Mouse (Mus musculus): ENCODE results near the gene Mcl1. TPM values are rescaled to one million over a fixed set of nuclear protein-coding genes. Genes with fewer than 3 reads are reported as not detected.

Mcl1 gene
- total and polyA plus RNA-seq, 3 experiments = 39.1 to 139 (median 134) TPM

- Histone ChIP-seq H3K27me3 (ENCODE audit: control insufficient read depth, insufficient read depth, low read length) (no peaks in the 10 kb centered on the region), H3K27ac (peak overlapping the region; percentile 89), H3K4me1 (ENCODE audit: control insufficient read depth, insufficient read depth, low read length) (peaks cover 36% of the 10 kb centered on the region), H3K36me3 (ENCODE audit: control insufficient read depth, insufficient read depth, low read length) (peaks cover 12% of the 10 kb centered on the region; the same call in 1 of the 2 replicates), H3K4me3 (no peak overlapping the region), H3K79me2 (replicated peaks; ENCODE audit: control insufficient read depth, insufficient read depth, low read length) (no peaks in the 10 kb centered on the region), H3K9ac (ENCODE audit: low read depth, low read length) (peak overlapping the region; percentile 14; the same call in 1 of the 2 replicates)
- 70% methylated on average over 3 of the region's 3 CpGs for WGBS
- TF ChIP-seq POLR2A (IDR thresholded peaks at IDR 0.05; ENCODE audit: insufficient read depth, low read depth, low read length) = no peak
- intact Hi-C loops (cut with DNase I) = loop anchor here (2.0 kb wide), 1 partner anchor 21 kb away; no protein-coding TSS in a partner anchor
- DNase-seq = peak in 1 of 2 experiments; percentile 28
These were observed 37.2 kb downstream of the Mcl1 start for GRCm38 (mm10) chr3:95695796-95696195.

GRCm38 (mm10) chr3:95696360-95696759 lies 37.8 kb downstream of the Mcl1 start:
- no peaks in the 10 kb centered on the region for H3K79me2 ChIP-seq (replicated peaks; ENCODE audit: control insufficient read depth, insufficient read depth, low read length)
- intact Hi-C loops (cut with DNase I) = no loop called here
- H3K27me3 ChIP-seq (ENCODE audit: control insufficient read depth, insufficient read depth, low read length) = no peaks in the 10 kb centered on the region
- H3K4me3 ChIP-seq = no peak overlapping the region
- H3K4me1 ChIP-seq (ENCODE audit: control insufficient read depth, insufficient read depth, low read length) = peaks cover 38% of the 10 kb centered on the region
- TF ChIP-seq CTCF (IDR thresholded peaks at IDR 0.05) = no peak
- TF ChIP-seq EP300 (IDR thresholded peaks at IDR 0.05; ENCODE audit: insufficient read depth, low read depth, low read length) = no peak
- no peak for TF ChIP-seq POLR2A (IDR thresholded peaks at IDR 0.05; ENCODE audit: insufficient read depth, low read depth, low read length)
- WGBS = 53% methylated on average over 7 of the region's 7 CpGs
- H3K36me3 ChIP-seq (ENCODE audit: control insufficient read depth, insufficient read depth, low read length) = peaks cover 16% of the 10 kb centered on the region
- peak; percentile 21 to 39 for DNase-seq
- no peak overlapping the region for H3K9ac ChIP-seq (ENCODE audit: low read depth, low read length)
- peak overlapping the region; percentile 89 for H3K27ac ChIP-seq

- no peaks in the 10 kb centered on the region for H3K79me2 ChIP-seq (replicated peaks; ENCODE audit: control insufficient read depth, insufficient read depth, low read length)
- H3K36me3 ChIP-seq (ENCODE audit: control insufficient read depth, insufficient read depth, low read length) = peaks cover 20% of the 10 kb centered on the region
- WGBS = 98% methylated on average over 4 of the region's 4 CpGs
- intact Hi-C loops (cut with DNase I) = no loop called here
- peaks cover 38% of the 10 kb centered on the region for H3K4me1 ChIP-seq (ENCODE audit: control insufficient read depth, insufficient read depth, low read length)
- DNase-seq = no peak
- H3K27ac ChIP-seq = no peak overlapping the region
- TF ChIP-seq POLR2A (IDR thresholded peaks at IDR 0.05; ENCODE audit: insufficient read depth, low read depth, low read length) = no peak
- no peak for TF ChIP-seq CTCF (IDR thresholded peaks at IDR 0.05)
- TF ChIP-seq EP300 (IDR thresholded peaks at IDR 0.05; ENCODE audit: insufficient read depth, low read depth, low read length) = no peak
- H3K9ac ChIP-seq (ENCODE audit: low read depth, low read length) = no peak overlapping the region
- H3K4me3 ChIP-seq = no peak overlapping the region
- no peaks in the 10 kb centered on the region for H3K27me3 ChIP-seq (ENCODE audit: control insufficient read depth, insufficient read depth, low read length)
These were observed 39.7 kb downstream of the Mcl1 start for GRCm38 (mm10) chr3:95698286-95698685.

GRCm38 (mm10) chr3:95700233-95700681 lies 41.7 kb downstream of the Mcl1 start:
- Histone ChIP-seq H3K9ac (ENCODE audit: low read depth, low read length) (no peak overlapping the region), H3K27me3 (ENCODE audit: control insufficient read depth, insufficient read depth, low read length) (no peaks in the 10 kb centered on the region), H3K27ac (peak overlapping the region; percentile 77), H3K36me3 (ENCODE audit: control insufficient read depth, insufficient read depth, low read length) (peaks cover 9% of the 10 kb centered on the region), H3K4me3 (no peak overlapping the region), H3K79me2 (replicated peaks; ENCODE audit: control insufficient read depth, insufficient read depth, low read length) (no peaks in the 10 kb centered on the region), H3K4me1 (ENCODE audit: control insufficient read depth, insufficient read depth, low read length) (peaks cover 23% of the 10 kb centered on the region)
- 34% methylated on average over 6 of the region's 6 CpGs for WGBS
- intact Hi-C loops (cut with DNase I) = loop anchor here (5.0 kb wide), 1 partner anchor 117 kb away; the partner anchor contains the start of gene Rprd2
- DNase-seq = peak; percentile 54 to 57
- TF ChIP-seq CTCF (IDR thresholded peaks at IDR 0.05) (no peak), POLR2A (IDR thresholded peaks at IDR 0.05; ENCODE audit: insufficient read depth, low read depth, low read length) (0 out of 2 replicates have a peak, but pooled peaks have one; percentile 9), EP300 (IDR thresholded peaks at IDR 0.05; ENCODE audit: insufficient read depth, low read depth, low read length) (no peak)

- Histone ChIP-seq H3K27ac (peak overlapping the region; percentile 77), H3K9ac (ENCODE audit: low read depth, low read length) (no peak overlapping the region), H3K27me3 (ENCODE audit: control insufficient read depth, insufficient read depth, low read length) (no peaks in the 10 kb centered on the region), H3K4me3 (no peak overlapping the region), H3K4me1 (ENCODE audit: control insufficient read depth, insufficient read depth, low read length) (peaks cover 16% of the 10 kb centered on the region), H3K36me3 (ENCODE audit: control insufficient read depth, insufficient read depth, low read length) (peaks cover 9% of the 10 kb centered on the region), H3K79me2 (replicated peaks; ENCODE audit: control insufficient read depth, insufficient read depth, low read length) (no peaks in the 10 kb centered on the region)
- DNase-seq = peak in 1 of 2 experiments; percentile 19
- WGBS = 51% methylated on average over 2 of the region's 2 CpGs
- TF ChIP-seq EP300 (IDR thresholded peaks at IDR 0.05; ENCODE audit: insufficient read depth, low read depth, low read length) (no peak), CTCF (IDR thresholded peaks at IDR 0.05) (no peak), POLR2A (IDR thresholded peaks at IDR 0.05; ENCODE audit: insufficient read depth, low read depth, low read length) (no peak)
- intact Hi-C loops (cut with DNase I) = loop anchor here (5.0 kb wide), 1 partner anchor 116 kb away; the partner anchor contains the start of gene Rprd2
These were observed 42.5 kb downstream of the Mcl1 start for GRCm38 (mm10) chr3:95701085-95701484.

GRCm38 (mm10) chr3:95701877-95702540 lies 43.4 kb downstream of the Mcl1 start:
- Histone ChIP-seq H3K9ac (ENCODE audit: low read depth, low read length) (peak overlapping the region; percentile 70), H3K36me3 (ENCODE audit: control insufficient read depth, insufficient read depth, low read length) (peaks cover 9% of the 10 kb centered on the region), H3K4me3 (peak overlapping the region; percentile 45), H3K27ac (peak overlapping the region; percentile 77), H3K4me1 (ENCODE audit: control insufficient read depth, insufficient read depth, low read length) (peaks cover 12% of the 10 kb centered on the region), H3K79me2 (replicated peaks; ENCODE audit: control insufficient read depth, insufficient read depth, low read length) (no peaks in the 10 kb centered on the region), H3K27me3 (ENCODE audit: control insufficient read depth, insufficient read depth, low read length) (no peaks in the 10 kb centered on the region)
- WGBS = 5% methylated on average over 24 of the region's 24 CpGs
- peak; percentile 83 to 85 for DNase-seq
- TF ChIP-seq EP300 (IDR thresholded peaks at IDR 0.05; ENCODE audit: insufficient read depth, low read depth, low read length) = 0 out of 2 replicates have a peak, but pooled peaks have one; percentile 59
- TF ChIP-seq POLR2A (IDR thresholded peaks at IDR 0.05; ENCODE audit: insufficient read depth, low read depth, low read length) = peak; percentile 65; the same call in 1 of the 2 replicates
- TF ChIP-seq CTCF (IDR thresholded peaks at IDR 0.05) = peak; percentile 56
- intact Hi-C loops (cut with DNase I) = loop anchor here (5.0 kb wide), 1 partner anchor 115 kb away; the partner anchor contains the start of gene Rprd2

Measured in heart, adult 2 months (tissue).